ENCODE assay signal across 13 mouse cellular contexts in genomic region chr2:35398184-35398828, GRCm38 (mm10). TPM values are rescaled to one million over a fixed set of nuclear protein-coding genes. Genes with fewer than 3 reads are reported as not detected.
DNase-seq lines count a peak whose midpoint lies in the region; ATAC-seq and TF ChIP-seq lines count a peak whose summit lies in the region.
"Had no signal": no experiment of that assay in that cellular context is flagged by ENCODE, and none has a peak within 500 bp of the region (broad histone marks: within the 10 kb centered on the region; RNA-seq: fewer than 3 reads in every experiment).

No protein-coding gene starts in this region.

- no peak overlapping the region for H3K27ac ChIP-seq in heart, embryonic 16.5 days (ENCODE audit: low read length)
- no peak overlapping the region for H3K27ac ChIP-seq in testis, adult 2 months (ENCODE audit: control insufficient read depth, insufficient read depth, low read depth, low read length)
- H3K27ac ChIP-seq: forebrain, embryonic 10.5 days; intestine, embryonic 15.5 days had no signal

- H3K9ac ChIP-seq in heart, embryonic 16.5 days (ENCODE audit: low read length), result no peak overlapping the region
- H3K9ac ChIP-seq: intestine, embryonic 15.5 days had no signal

- DNase-seq in heart, postnatal 4 days, result no peak
- DNase-seq in testis, postnatal 14 days (ENCODE audit: low spot score), result no peak
- peak; percentile 35 to 37 for DNase-seq in urinary bladder, postnatal 36 days (ENCODE audit: low spot score in 2 of 2)

- peaks cover 7% of the 10 kb centered on the region for H3K36me3 ChIP-seq in heart, embryonic 16.5 days (ENCODE audit: control insufficient read depth, insufficient read depth)
- H3K36me3 ChIP-seq in testis, adult 2 months (ENCODE audit: control insufficient read depth, insufficient read depth, low read length), result no peaks in the 10 kb centered on the region
- H3K36me3 ChIP-seq: forebrain, embryonic 10.5 days; intestine, embryonic 15.5 days had no signal

- no peak for TF ChIP-seq POLR2A in testis, adult 2 months (IDR thresholded peaks at IDR 0.05; ENCODE audit: control insufficient read depth, low read depth, low read length)

- H3K4me2 ChIP-seq in heart, embryonic 16.5 days (ENCODE audit: low read depth, low read length), result no peak overlapping the region
- H3K4me2 ChIP-seq: intestine, embryonic 15.5 days had no signal

- TF ChIP-seq CTCF in testis, adult 2 months (IDR thresholded peaks at IDR 0.05; ENCODE audit: control insufficient read depth, insufficient read depth, insufficient replicate concordance, low read depth, low read length), result no peak

- 77% methylated on average over 6 of the region's 6 CpGs for WGBS in heart, embryonic 16.5 days

- no peaks in the 10 kb centered on the region for H3K9me3 ChIP-seq in heart, embryonic 16.5 days (replicated peaks; ENCODE audit: control insufficient read depth, low read length)
- H3K9me3 ChIP-seq: forebrain, embryonic 10.5 days; intestine, embryonic 15.5 days had no signal

- peaks cover 4% of the 10 kb centered on the region; the same call in 1 of the 2 replicates for H3K4me1 ChIP-seq in heart, embryonic 16.5 days (ENCODE audit: control insufficient read depth, insufficient read depth, low read length)
- peaks cover 8% of the 10 kb centered on the region for H3K4me1 ChIP-seq in testis, adult 2 months (ENCODE audit: control insufficient read depth, insufficient read depth, low read length)
- H3K4me1 ChIP-seq: forebrain, embryonic 10.5 days had no signal

- ATAC-seq in heart, embryonic 16.5 days (replicated peaks; ENCODE audit: extremely low read depth, insufficient read depth, low FRiP score), result 0 out of 2 replicates have a peak, but pooled peaks have one; percentile 16
- peak; percentile 4 for ATAC-seq in common myeloid progenitor, adult 5-6 weeks (replicated peaks; ENCODE audit: low read depth, poor library complexity, severe bottlenecking)
- ATAC-seq in erythroblast, adult 5-6 weeks (replicated peaks; ENCODE audit: low FRiP score, poor library complexity, severe bottlenecking), result no peak

- H3K4me3 ChIP-seq in heart, embryonic 16.5 days (ENCODE audit: low read length), result no peak overlapping the region
- H3K4me3 ChIP-seq in testis, adult 2 months (ENCODE audit: control insufficient read depth, low read depth, low read length), result peak overlapping the region; percentile 46
- H3K4me3 ChIP-seq: forebrain, embryonic 10.5 days; intestine, embryonic 15.5 days had no signal

- H3K27me3 ChIP-seq in heart, embryonic 16.5 days (ENCODE audit: control insufficient read depth, insufficient read depth, low read length), result no peaks in the 10 kb centered on the region
- H3K27me3 ChIP-seq in testis, adult 2 months (ENCODE audit: control insufficient read depth, insufficient read depth, low read length), result no peaks in the 10 kb centered on the region
- H3K27me3 ChIP-seq: intestine, embryonic 15.5 days had no signal

RNA-seq across cellular contexts. Expression of gene 4930402F06Rik, which starts 1.3 kb away (rescaled TPM):
- polyA plus RNA-seq in heart, embryonic 16.5 days (2015; fragmentation: Nextera tagmentation; extraction: Ambion mirVana), result not detected in 2 replicates
- not detected for total RNA-seq in heart, postnatal 4 days (2021)
- 3.3 and 4.5 TPM in 2 replicates for polyA plus RNA-seq in testis, adult 2 months (2012; rRNA removed)
- total RNA-seq in common myeloid progenitor, adult 5-6 weeks (2017), result not detected in 2 replicates
- total RNA-seq in erythroblast, adult 5-6 weeks (2015; ENCODE audit: low replicate concordance), result not detected in 2 replicates
- total RNA-seq in erythroblast, adult 5-6 weeks (2017; ENCODE audit: low replicate concordance), result not detected in 2 replicates
- total RNA-seq: gastrocnemius, postnatal 14 days; layer of hippocampus, adult 8-10 months had no signal
- polyA plus RNA-seq: forebrain, embryonic 10.5 days; intestine, embryonic 15.5 days; limb, embryonic 11.5 days; spleen, adult 2 months had no signal

RNA-seq across cellular contexts. Expression of gene 4930568D16Rik, which starts 30.8 kb away (rescaled TPM):
- not detected in 2 replicates for polyA plus RNA-seq in heart, embryonic 16.5 days (2015; fragmentation: Nextera tagmentation; extraction: Ambion mirVana)
- total RNA-seq in heart, postnatal 4 days (2021), result not detected
- polyA plus RNA-seq in testis, adult 2 months (2012; rRNA removed), result 4.1 and 7.1 TPM in 2 replicates
- not detected in 2 replicates for total RNA-seq in common myeloid progenitor, adult 5-6 weeks (2017)
- total RNA-seq in erythroblast, adult 5-6 weeks (2015; ENCODE audit: low replicate concordance), result not detected in 2 replicates
- not detected in 2 replicates for total RNA-seq in erythroblast, adult 5-6 weeks (2017; ENCODE audit: low replicate concordance)
- total RNA-seq: gastrocnemius, postnatal 14 days; layer of hippocampus, adult 8-10 months had no signal
- polyA plus RNA-seq: forebrain, embryonic 10.5 days; intestine, embryonic 15.5 days; limb, embryonic 11.5 days; spleen, adult 2 months had no signal

Comparison
In these comparisons a context has a peak if more than half of its experiments do, and no peak if none do; other contexts are left out.
1. DNase-seq: peak in urinary bladder, postnatal 36 days (2 of 2); none in heart, postnatal 4 days (single experiment) and testis, postnatal 14 days (single experiment).